Mouse (Mus musculus): Measurements from ENCODE around the gene En2. TPM values are rescaled to one million over a fixed set of nuclear protein-coding genes. Genes with fewer than 3 reads are reported as not detected.
A peak's percentile ranks its signal among the peaks of the same experiment; 100 is the strongest.

En2 gene
- total RNA-seq, 1 experiment from 2014 or later, result 0.24 TPM

DNA sequence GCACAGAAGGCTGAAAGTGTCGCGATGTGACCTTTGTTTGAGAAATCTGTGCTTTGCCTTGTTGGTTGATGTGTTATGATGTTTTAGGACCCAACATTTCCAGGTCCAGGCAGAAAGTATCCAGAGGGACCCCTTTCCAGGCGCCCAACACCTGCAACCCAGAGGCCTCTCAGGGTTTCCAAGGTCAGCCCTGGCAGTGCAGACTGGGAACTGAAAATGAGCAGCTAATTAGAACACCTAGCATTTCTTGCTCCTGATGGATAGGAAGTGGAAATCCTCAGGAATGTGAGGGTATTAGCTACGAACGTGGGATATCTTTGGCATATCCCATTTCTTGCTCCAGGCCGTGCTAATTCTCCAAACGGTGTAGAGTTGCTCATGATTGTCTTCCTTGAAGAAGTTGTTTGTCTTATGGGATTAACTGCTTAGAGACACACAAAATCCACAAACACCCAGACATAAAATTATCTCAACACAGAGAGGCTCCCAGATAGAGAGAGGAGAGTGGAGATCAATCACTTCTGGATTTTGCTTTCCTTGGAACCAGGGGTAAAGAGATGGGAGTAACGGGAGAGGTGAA lies 5.5 kb upstream of the En2 start:
- DNase-seq, result no peak

DNA sequence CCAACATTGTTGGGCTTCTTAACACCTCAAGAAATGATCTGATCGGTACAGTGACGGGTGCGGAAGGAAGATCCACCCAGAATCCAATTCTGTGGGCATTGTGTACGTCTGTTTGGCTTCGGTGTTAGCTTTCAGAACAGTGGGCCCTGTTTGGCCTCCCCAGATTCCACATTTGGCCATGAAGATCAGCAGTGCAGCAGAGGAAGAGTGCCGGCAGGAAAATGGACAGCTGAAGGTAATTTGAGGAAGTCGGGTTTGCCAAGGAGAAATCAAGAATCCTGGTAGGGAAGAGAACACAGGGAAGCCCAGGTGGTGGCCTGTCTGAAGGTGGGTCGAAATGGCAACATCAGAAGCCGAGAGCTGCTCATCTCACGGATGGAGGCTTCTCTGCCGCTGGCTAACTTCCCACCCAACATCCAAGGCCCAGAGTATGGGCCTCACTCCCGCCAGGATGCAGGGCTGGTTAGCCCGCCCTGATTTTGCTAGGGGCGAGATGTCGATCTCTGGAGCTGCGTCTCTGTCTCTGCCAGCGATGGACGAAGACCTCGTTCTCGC lies 4.0 kb upstream of the En2 start:
- no peak for DNase-seq

DNA sequence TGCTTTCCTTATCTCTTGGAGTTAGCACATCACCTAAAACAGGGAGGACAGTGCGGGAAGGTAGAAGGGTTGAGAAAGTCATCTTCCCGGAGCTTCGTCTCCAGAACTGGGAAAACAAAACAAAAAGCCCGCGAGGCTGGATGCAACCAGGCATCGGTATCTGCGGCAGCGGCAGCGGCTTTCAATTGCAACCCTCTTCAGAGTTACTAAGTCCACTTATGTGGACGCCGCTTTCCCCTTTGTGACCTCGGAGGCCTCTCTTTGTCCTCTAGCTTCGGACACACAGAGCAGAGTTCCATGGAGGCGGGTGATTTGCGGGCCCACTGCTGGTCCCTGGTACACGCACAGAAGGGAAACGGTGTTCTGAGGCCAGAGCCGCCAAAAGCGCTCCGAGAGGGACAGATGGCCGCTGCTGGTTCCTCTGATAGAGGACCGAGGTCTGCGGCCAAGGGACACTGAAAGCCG lies 3.5 kb upstream of the En2 start:
- no peak for DNase-seq

DNA sequence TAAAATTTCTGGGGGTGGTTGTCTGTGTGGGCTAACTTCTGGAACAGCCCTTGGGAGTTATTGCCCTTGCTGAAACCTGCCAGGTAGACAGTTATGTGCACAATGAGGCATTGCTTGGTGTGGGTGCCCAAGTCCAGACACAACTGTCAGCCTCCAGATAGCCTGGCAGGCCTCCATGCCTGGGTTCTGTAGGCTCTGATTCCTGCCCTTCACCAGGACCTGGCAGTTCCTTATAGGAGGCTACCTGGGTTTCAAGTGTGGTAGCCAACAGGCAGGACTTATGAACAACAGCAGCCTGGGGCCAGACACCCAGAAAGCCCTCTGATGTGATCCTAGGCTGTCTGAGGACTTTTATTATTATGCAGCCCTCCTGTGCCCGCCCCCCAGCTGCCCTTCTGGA lies 1.6 kb upstream of the En2 start:
- DNase-seq, result no peak

DNA sequence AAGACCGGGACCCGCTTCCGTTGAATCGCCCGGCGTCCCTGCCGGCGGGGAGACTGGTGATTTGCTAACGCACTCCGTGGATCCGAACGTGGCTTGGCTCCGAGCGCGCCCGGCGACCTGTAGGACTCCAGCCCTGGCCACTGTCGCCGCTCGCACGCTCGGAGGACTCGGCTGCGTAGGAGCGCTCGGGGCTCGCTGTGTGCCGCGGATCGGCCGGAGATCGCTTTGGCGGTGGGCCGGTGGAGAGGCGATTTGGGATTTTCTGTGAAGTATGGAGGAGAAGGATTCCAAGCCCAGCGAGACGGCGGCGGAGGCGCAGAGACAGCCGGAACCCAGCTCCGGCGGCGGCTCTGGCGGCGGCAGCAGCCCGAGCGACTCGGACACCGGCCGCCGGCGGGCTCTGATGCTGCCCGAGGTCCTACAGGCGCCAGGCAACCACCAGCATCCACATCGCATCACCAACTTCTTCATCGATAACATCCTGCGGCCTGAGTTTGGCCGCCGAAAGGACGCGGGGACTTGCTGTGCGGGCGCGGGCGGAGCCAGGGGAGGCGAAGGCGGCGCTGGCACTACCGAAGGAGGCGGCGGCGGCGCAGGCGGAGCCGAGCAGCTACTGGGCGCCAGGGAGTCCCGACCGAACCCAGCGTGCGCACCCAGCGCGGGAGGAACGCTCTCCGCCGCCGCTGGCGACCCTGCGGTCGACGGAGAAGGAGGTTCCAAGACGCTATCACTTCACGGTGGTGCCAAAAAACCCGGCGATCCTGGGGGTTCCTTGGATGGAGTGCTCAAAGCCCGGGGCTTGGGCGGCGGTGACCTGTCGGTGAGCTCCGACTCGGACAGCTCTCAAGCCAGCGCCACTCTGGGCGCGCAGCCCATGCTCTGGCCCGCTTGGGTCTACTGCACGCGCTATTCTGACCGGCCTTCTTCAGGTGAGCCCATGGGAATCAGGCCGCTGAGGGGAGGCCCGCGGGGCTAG lies 1.1 kb downstream of the En2 start:
- DNase-seq, result peak; percentile 63

DNA sequence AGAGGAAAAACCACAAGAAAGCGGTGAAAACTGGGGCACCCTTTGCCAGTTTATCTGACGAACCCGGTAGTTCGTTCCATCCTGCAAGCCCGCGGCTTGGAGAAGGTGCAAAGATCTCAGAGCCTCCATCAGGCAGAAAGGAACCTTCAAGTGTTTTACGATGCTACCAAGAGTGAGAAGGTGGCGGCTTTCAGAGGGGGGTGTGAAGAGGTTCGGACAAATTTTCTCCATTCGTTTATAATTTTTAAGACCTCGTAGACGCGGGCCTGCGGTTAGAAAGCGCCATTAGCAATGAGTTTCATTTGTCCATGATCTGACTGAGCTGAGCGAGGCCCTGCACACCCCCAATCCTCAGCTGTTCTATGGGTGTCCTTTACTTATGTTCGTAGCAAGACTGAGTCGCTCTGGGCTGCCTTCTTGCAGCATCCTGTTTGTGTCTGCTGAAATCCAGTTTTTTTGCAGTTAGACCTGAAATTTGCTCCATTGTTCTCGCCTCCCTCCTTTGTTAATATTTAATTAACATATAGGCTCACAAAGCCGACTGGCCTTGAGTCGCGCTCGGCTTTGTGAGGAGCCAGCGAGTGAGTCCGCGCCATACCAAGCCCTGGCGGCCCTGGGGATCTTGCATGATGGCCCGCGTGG lies 2.2 kb downstream of the En2 start:
- DNase-seq, result peak; percentile 11

DNA sequence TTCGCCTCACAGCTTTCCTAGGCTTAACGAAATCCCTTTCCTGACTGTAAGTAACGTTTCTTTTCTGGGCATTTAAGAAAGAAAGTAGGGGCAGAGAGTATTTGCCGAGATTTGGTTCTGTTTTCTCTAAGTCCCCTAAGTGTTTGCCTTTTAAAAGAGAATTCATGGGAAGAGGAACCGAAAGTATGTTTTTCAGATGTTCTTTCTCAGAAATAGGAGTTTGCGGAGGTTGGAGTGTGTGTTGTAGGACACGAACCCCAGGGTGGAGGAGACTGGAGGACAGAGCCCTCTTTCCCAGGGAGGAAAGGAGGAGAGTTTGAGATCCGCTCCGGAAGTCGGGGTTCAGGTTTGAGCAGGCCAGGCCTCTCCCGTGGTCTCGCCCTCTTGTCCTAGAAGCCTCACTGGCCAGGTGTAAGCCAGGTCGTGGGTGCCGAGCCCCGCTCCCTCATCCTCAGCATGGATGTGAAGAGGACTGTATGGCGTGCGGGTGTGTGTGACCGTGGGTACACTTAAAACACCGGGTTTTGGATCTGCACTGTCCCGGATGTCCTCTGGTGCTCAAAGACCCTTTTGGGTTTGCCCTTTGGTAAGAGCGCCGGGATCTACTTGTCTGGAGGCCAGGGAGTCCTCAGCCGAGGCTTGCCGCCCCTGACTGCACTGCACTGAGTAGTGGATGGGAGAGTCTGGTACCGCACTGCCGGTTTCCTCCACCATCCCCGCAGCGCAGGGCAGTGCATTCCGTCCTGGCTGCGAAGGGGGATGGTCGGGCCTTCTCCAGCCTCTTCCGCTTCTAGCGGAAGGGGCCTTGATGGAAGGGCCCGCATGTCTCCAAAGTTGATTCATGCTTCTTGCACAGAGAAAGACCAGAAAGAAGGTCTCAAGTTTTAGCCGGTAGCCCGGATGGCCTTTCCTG lies 3.0 kb downstream of the En2 start:
- no peak for DNase-seq

DNA sequence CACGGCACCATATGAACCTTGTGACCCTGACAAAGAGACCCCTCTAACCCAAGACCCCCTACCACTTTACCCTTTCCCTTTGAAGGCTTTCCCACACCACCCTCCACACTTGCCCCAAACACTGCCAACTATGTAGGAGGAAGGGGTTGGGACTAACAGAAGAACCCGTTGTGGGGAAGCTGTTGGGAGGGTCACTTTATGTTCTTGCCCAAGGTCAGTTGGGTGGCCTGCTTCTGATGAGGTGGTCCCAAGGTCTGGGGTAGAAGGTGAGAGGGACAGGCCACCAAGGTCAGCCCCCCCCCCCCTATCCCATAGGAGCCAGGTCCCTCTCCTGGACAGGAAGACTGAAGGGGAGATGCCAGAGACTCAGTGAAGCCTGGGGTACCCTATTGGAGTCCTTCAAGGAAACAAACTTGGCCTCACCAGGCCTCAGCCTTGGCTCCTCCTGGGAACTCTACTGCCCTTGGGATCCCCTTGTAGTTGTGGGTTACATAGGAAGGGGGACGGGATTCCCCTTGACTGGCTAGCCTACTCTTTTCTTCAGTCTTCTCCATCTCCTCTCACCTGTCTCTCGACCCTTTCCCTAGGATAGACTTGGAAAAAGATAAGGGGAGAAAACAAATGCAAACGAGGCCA lies 3.8 kb downstream of the En2 start:
- DNase-seq, result no peak

DNA sequence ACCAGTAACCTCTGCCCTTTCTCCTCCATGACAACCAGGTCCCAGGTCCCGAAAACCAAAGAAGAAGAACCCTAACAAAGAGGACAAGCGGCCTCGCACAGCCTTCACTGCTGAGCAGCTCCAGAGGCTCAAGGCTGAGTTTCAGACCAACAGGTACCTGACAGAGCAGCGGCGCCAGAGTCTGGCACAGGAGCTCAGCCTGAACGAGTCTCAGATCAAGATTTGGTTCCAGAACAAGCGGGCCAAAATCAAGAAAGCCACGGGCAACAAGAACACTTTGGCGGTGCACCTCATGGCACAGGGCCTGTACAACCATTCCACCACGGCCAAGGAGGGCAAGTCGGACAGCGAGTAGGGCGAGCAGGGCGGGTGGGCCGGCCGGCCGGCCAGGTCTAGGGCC lies 4.6 kb downstream of the En2 start:
- DNase-seq, result no peak

DNA sequence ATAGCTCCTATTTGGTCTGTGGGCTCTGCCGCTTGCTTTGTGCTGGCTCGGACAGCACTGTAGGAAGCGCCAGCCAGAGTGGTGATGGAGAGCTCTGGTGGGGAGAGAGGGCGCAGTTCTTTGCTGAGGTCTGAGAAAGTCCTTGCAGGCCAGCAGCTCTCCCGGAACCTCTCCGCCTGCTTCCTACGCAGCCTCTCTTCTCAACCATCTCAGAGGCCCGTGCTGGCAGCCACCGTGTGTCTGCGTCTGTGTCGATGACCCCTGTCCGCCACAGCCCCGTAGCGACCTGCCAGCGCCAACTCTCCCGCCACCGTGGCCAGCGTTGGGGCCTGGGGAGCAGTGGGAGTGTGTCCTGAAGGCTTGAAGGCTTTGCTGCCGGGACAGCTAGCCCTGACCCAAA lies 5.4 kb downstream of the En2 start:
- DNase-seq, result no peak

DNA sequence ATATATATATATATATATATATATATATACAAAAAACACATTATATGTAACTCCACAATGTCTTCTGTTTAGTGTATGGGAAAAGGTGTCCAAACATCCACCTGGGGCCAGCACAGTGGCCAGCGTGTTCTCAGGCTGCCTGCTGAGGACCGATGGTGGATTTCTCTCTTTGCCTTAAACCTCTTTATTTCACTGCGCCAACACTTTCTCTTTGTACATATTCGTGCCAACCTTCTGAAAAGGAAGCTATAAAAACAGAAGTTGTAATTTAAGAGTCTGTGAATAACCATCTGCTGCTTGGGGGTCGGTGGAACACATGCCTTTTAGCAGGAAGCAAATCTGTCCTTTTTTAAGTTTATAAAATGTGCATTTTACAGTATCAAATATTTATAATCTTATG lies 6.2 kb downstream of the En2 start:
- no peak for DNase-seq

DNA sequence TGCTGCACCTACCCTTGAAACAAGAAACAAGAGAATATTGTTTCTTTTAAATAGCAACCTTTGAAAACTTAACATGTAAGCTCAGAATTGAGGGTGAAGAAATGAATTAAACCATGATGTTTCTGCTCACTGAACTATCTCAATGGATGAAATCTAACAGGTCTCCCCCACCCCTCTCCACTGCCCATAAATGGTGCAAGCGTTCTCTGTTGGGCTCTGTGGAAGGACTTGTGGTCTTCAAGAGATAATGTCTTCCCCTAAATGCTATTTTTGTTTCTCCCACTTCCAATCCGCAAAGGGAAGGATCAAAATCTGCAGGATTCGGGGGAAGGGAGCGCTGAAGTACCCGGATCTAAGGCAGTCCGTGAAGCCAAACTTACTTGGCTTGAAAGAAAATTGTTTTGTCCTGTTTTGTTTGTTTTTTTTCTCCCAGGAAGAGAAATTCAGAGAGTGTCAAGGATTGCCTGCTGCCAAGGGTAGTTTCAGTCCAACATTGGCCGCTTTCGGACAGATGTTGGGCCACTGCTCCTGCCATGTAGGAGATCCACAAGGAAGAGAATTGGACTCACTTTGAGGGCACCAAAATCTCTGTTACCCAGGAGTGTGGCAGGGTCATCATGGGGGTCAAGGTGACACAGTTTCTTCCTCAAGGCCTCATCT lies 6.9 kb downstream of the En2 start:
- DNase-seq, result no peak

DNA sequence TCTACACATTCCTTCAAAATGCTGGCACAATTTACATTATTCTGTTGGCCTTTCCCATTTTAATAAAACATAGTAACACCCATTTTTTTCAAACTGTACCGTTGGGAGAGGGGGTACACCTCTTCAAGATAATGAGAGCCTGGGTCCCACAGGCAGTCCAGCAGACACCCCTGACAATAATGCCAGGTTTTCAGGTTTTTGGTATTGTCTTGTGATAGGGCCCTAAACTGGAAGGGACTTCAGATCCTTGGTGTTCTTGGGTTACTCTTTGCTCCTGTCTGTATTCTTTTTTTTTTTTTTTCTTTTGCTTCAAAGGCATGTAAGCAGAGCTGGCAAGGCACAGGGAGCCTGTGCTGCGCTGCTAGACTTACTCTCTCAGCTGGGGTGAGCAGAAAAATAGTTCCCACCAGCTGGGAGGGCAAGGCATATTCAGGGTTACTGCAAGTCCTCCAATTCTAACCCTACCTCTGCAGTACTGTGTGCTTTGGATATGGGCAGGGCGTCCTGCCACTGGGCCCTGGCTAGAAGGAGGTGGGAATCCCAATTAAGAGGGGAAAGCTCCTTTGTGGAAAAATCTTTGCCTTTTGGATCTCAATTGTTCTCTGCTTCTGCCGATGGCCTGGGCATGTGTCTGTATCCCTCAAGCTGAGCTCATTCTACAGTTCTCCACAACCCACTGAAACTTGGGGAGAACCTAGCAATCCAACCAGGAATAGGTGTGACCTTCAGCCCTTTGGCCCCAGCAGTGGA lies 7.6 kb downstream of the En2 start:
- DNase-seq, result no peak

DNA sequence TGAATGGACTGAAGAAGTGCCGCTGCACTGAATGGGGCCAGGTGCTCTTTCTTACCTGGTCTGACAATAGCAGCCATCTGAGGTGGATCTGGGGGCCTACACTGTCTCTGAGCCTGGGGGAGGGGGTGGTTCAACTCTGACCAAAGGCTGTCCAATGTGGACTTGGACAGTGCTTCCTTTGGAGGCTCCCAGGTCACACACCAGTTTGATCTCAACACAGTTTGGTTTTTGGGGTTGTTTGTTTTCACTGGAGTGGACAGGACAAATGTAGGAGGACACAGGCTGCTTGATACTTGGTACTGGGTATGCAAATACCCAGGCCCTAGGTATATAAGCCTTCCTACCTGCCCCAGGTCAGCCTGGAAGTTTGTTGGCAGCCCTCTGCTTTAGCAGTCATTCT lies 8.2 kb downstream of the En2 start:
- no peak for DNase-seq

DNA sequence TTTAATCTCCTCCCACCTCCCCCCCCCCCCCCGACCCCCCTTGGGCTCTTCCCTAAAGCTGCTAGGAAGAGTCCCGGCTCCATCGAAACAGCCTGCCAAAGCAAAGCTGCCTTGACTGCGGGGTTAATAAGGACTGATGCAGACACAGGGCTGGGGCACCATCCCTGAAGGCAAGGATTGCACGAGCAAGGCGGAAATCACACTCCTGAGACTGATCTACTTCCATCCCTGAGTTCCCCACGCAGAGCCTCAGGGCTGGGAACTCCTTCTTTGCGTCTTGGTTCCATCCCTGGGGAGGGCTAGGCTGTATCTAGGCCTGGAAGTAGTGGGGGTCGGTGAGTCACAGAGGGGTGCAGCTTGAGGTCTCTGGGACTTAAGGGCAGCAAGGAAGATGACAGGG lies 8.6 kb downstream of the En2 start:
- no peak for DNase-seq

DNA sequence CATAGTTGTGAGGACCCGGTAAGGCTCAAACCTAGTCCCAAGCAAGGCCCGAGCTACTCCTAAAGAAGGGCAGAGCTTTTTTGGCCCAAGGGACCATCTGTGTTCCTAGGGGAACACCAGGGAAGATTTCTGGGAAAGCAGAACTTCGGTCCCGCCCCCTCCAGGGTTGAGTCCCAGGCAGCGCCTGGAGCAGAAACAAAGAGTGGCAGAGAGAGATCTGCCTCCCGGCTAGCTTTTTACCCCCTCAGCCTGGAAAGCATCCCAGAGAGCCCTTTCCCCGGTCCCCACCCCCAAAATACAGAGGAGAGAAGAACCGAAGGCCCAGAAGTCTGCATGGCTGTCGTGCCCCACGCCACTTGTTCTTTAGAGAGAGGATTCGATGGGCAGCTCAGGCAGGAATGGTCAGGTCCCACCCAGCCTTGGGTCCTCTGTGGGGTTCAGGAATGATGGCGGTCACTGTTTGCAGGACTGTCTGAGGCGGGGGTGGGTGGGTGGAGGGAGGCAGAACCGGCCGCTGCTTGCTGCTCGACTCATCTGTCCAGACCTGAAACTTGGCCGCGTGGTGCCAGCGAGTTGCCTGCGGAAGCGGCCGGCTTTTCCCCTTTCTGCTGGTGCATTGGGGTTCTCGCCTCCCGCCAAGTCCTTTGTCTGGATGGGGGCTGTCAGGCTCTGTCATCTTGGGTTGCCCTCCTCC lies 9.5 kb downstream of the En2 start:
- DNase-seq, result no peak

DNA sequence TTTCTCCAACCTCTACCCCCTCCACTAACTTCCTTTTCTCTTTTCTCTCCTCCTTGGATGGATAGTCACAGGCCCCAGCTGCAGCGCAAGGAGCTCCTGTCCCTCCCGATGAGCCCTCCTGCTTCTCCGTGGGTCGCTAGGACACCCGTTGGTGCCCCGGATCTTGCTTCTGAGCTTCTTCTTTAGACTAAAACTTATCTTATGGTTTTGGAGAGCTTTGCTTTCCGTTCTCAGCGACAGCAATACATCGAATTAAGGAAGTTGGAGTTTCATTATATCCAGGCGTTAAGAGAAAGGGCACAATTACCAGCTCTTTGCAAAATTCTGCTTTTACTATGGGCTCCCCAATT lies 10.1 kb downstream of the En2 start:
- DNase-seq, result no peak

DNA sequence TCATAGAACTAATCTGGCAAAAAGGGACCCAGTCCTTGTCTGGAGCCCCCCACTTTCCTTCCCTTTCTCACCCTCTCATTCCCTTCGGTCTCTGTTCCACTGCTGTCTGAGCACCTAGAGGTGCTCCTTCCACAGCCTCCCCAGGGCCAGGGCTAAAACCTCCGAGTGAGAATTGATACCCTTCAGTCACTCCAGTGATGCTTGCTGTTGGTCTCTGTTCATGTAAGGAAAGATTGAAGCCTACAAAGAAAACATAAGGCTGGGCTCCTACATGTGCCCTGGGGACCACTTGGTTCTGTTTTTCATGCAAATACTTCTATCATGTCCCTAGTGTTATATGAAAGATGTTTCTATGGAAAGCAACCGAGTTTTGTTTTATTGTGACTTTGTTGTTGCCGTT lies 10.5 kb downstream of the En2 start:
- no peak for DNase-seq

DNA sequence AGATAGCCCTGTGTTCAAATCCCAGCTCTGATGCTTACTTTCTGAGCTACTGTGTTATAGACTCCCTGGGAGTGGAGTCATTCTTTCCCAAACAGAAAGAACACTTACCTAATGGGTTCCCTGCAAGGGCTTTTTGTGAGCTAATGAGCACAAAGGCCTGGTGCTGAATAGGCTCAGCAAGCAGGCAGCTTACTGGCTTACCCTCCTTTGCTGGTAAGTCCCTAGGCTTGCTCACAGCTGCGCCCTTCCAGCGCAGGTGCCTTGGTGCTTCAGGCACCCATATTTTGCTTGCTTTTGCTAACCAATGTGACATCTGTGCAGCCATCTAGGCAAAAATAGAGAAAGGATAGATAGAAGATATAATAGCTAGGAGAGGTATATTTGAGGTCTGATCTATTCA lies 11.1 kb downstream of the En2 start:
- no peak for DNase-seq

DNA sequence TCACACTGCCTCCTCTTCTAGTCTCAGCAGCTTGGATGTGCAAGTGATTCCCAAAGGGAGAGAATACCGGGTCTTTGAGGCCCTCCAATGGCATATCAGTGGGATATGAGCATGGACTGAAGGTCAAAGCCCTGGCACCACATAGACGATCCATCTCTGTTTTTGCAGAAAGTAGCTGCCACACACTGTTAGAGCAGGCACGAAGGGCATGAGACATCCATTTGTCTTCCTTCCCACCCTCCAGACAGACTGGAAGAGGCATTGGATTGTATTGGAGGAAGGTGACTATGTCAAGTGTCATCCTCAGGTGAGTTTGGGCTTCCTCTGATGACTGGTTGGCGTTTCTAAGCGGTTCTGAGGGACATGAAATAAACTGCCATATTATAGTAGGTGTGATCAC lies 12.8 kb downstream of the En2 start:
- no peak for DNase-seq

All from adrenal gland, postnatal 25 days (tissue).